Mouse (Mus musculus): ENCODE measurements around the gene Trip6. TPM values are rescaled to one million over a fixed set of nuclear protein-coding genes. Genes with fewer than 3 reads are reported as not detected.
"Not testable (repeated sequence)": the region's sequence is repeated elsewhere in the genome, so short reads cannot be mapped to it uniquely, and the experiment has no call there.

The Trip6 gene
- polyA plus RNA-seq, 1 experiment, result 22.2 TPM

DNA sequence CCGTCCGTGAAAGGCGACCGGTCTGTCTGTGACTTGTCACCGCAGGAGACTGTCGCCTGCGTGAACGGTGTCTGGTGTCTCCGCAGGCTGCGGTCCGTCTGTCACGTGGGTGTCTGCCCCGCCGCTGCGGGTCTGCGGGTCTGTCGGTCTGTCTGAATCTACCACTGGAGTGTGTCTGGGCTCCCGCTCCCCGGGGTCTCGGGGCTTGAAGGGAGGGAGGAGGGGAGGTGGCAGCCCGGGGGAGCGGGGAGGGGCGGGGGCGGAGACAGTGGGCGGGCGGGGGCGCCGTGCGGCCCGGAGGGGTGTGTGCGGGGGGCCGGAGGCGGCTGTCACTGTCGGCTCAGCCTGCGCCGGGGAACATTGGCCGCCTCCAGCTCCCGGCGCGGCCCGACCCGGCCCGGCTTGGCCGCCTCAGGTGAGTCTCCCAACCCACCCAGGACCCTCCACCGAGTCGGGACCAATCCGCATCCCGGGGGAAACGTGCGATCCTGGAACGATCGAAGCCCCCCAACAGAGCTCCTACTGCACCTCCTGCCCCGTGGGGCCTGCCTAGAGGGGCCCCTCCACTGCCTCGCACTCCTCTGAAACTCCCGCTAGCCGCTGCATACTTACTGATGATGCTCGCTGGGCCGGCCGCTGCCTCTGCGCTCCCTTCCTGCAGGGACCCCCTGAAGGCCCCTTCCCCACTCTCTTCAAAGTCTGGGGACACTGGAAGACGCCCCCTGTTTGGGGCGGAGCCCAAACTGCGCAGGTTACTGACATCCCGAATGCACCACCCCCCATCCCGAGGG lies 26.1 kb downstream of the Trip6 start:
- Histone ChIP-seq H3K9ac (ENCODE audit: low read depth, poor library complexity, severe bottlenecking) (peak overlapping the region; percentile 10; the same call in 1 of the 2 replicates), H3K4me1 (ENCODE audit: control insufficient read depth, insufficient read depth, low read length) (no peaks in the 10 kb centered on the region), H3K4me3 (ENCODE audit: low read depth, low read length) (peak overlapping the region; percentile 47), H3K27ac (ENCODE audit: insufficient read depth, low read length) (no peak overlapping the region), H3K27me3 (ENCODE audit: control insufficient read depth, insufficient read depth, low read length, poor library complexity, severe bottlenecking) (peaks cover 9% of the 10 kb centered on the region; the same call in 1 of the 2 replicates), H3K36me3 (ENCODE audit: control insufficient read depth, insufficient read depth, low read length, poor library complexity, severe bottlenecking) (no peaks in the 10 kb centered on the region), H3K9me3 (replicated peaks; ENCODE audit: control insufficient read depth, insufficient read depth, low read length, poor library complexity, severe bottlenecking) (no peaks in the 10 kb centered on the region)
- TF ChIP-seq POLR2A (IDR thresholded peaks at IDR 0.05; ENCODE audit: insufficient read depth, low read length), result no peak
- TF ChIP-seq CTCF (IDR thresholded peaks at IDR 0.05; ENCODE audit: low read depth, low read length), result no peak
- TF ChIP-seq EP300 (IDR thresholded peaks at IDR 0.05; ENCODE audit: insufficient read depth, low read depth, low read length), result no peak

GRCm38 (mm10) chr5:137287032-137287952 lies 26.9 kb downstream of the Trip6 start, which contains the start of gene Ache:
Ache (plus strand) TSS chr5:137287519.
- no peaks in the 10 kb centered on the region for H3K36me3 ChIP-seq (ENCODE audit: control insufficient read depth, insufficient read depth, low read length, poor library complexity, severe bottlenecking)
- peak within 1 kb of the TSS; percentile 47 for H3K4me3 ChIP-seq (ENCODE audit: low read depth, low read length)
- no peaks in the 10 kb centered on the region for H3K4me1 ChIP-seq (ENCODE audit: control insufficient read depth, insufficient read depth, low read length)
- TF ChIP-seq POLR2A (IDR thresholded peaks at IDR 0.05; ENCODE audit: insufficient read depth, low read length) (no peak), EP300 (IDR thresholded peaks at IDR 0.05; ENCODE audit: insufficient read depth, low read depth, low read length) (no peak), CTCF (IDR thresholded peaks at IDR 0.05; ENCODE audit: low read depth, low read length) (no peak)
- H3K9ac ChIP-seq (ENCODE audit: low read depth, poor library complexity, severe bottlenecking), result peak within 1 kb of the TSS; percentile 10; the same call in 1 of the 2 replicates
- no peak within 1 kb of the TSS for H3K27ac ChIP-seq (ENCODE audit: insufficient read depth, low read length)
- peaks cover 9% of the 10 kb centered on the region; the same call in 1 of the 2 replicates for H3K27me3 ChIP-seq (ENCODE audit: control insufficient read depth, insufficient read depth, low read length, poor library complexity, severe bottlenecking)
- H3K9me3 ChIP-seq (replicated peaks; ENCODE audit: control insufficient read depth, insufficient read depth, low read length, poor library complexity, severe bottlenecking), result no peaks in the 10 kb centered on the region

GRCm38 (mm10) chr5:137286655-137287031 lies 27.6 kb downstream of the Trip6 start:
- peaks cover 9% of the 10 kb centered on the region; the same call in 1 of the 2 replicates for H3K27me3 ChIP-seq (ENCODE audit: control insufficient read depth, insufficient read depth, low read length, poor library complexity, severe bottlenecking)
- H3K9ac ChIP-seq (ENCODE audit: low read depth, poor library complexity, severe bottlenecking), result no peak overlapping the region
- no peaks in the 10 kb centered on the region for H3K9me3 ChIP-seq (replicated peaks; ENCODE audit: control insufficient read depth, insufficient read depth, low read length, poor library complexity, severe bottlenecking)
- no peak overlapping the region for H3K27ac ChIP-seq (ENCODE audit: insufficient read depth, low read length)
- no peaks in the 10 kb centered on the region for H3K4me1 ChIP-seq (ENCODE audit: control insufficient read depth, insufficient read depth, low read length)
- H3K4me3 ChIP-seq (ENCODE audit: low read depth, low read length), result peak overlapping the region; percentile 29
- TF ChIP-seq POLR2A (IDR thresholded peaks at IDR 0.05; ENCODE audit: insufficient read depth, low read length) (no peak), EP300 (IDR thresholded peaks at IDR 0.05; ENCODE audit: insufficient read depth, low read depth, low read length) (0 out of 2 replicates have a peak, but pooled peaks have one; percentile 15), CTCF (IDR thresholded peaks at IDR 0.05; ENCODE audit: low read depth, low read length) (peak; percentile 92)
- no peaks in the 10 kb centered on the region for H3K36me3 ChIP-seq (ENCODE audit: control insufficient read depth, insufficient read depth, low read length, poor library complexity, severe bottlenecking)

- no peaks in the 10 kb centered on the region for H3K36me3 ChIP-seq (ENCODE audit: control insufficient read depth, insufficient read depth, low read length, poor library complexity, severe bottlenecking)
- no peak overlapping the region for H3K4me3 ChIP-seq (ENCODE audit: low read depth, low read length)
- H3K9ac ChIP-seq (ENCODE audit: low read depth, poor library complexity, severe bottlenecking), result no peak overlapping the region
- TF ChIP-seq POLR2A (IDR thresholded peaks at IDR 0.05; ENCODE audit: insufficient read depth, low read length) (no peak), EP300 (IDR thresholded peaks at IDR 0.05; ENCODE audit: insufficient read depth, low read depth, low read length) (no peak), CTCF (IDR thresholded peaks at IDR 0.05; ENCODE audit: low read depth, low read length) (no peak)
- no peak overlapping the region for H3K27ac ChIP-seq (ENCODE audit: insufficient read depth, low read length)
- H3K9me3 ChIP-seq (replicated peaks; ENCODE audit: control insufficient read depth, insufficient read depth, low read length, poor library complexity, severe bottlenecking), result no peaks in the 10 kb centered on the region
- no peaks in the 10 kb centered on the region for H3K4me1 ChIP-seq (ENCODE audit: control insufficient read depth, insufficient read depth, low read length)
- peaks cover 9% of the 10 kb centered on the region; the same call in 1 of the 2 replicates for H3K27me3 ChIP-seq (ENCODE audit: control insufficient read depth, insufficient read depth, low read length, poor library complexity, severe bottlenecking)
These were observed 28.2 kb downstream of the Trip6 start for GRCm38 (mm10) chr5:137285986-137286385.

DNA sequence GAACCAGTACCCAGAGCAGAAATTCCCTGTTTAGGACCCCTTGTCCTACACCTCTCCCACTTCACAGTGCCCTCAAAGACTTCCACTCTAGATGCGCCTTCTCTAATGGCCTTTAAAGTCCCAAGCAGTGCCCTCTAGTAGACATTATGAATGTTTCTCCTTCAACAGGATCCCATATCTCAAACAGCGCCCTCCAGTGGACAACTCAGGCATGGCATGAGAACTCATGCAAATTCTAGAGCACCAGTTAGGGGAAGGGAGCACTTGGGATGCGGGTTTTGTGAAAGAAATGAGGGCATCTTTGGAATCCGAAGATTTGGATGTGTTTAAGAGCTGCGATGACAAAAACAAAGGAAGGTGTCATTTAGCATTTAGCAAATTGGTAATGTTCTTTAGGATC lies 29.2 kb downstream of the Trip6 start:
- Histone ChIP-seq H3K36me3 (ENCODE audit: control insufficient read depth, insufficient read depth, low read length, poor library complexity, severe bottlenecking) (no peaks in the 10 kb centered on the region), H3K4me1 (ENCODE audit: control insufficient read depth, insufficient read depth, low read length) (no peaks in the 10 kb centered on the region), H3K27ac (ENCODE audit: insufficient read depth, low read length) (no peak overlapping the region), H3K9ac (ENCODE audit: low read depth, poor library complexity, severe bottlenecking) (no peak overlapping the region), H3K27me3 (ENCODE audit: control insufficient read depth, insufficient read depth, low read length, poor library complexity, severe bottlenecking) (peaks cover 9% of the 10 kb centered on the region; the same call in 1 of the 2 replicates), H3K9me3 (replicated peaks; ENCODE audit: control insufficient read depth, insufficient read depth, low read length, poor library complexity, severe bottlenecking) (no peaks in the 10 kb centered on the region), H3K4me3 (ENCODE audit: low read depth, low read length) (no peak overlapping the region)
- TF ChIP-seq EP300 (IDR thresholded peaks at IDR 0.05; ENCODE audit: insufficient read depth, low read depth, low read length), result no peak
- peak; percentile 36 for TF ChIP-seq CTCF (IDR thresholded peaks at IDR 0.05; ENCODE audit: low read depth, low read length)
- TF ChIP-seq POLR2A (IDR thresholded peaks at IDR 0.05; ENCODE audit: insufficient read depth, low read length), result no peak

GRCm38 (mm10) chr5:137284411-137284810 lies 29.8 kb downstream of the Trip6 start:
- not testable (repeated sequence) for H3K36me3 ChIP-seq (ENCODE audit: control insufficient read depth, insufficient read depth, low read length, poor library complexity, severe bottlenecking); H3K9me3 ChIP-seq (replicated peaks; ENCODE audit: control insufficient read depth, insufficient read depth, low read length, poor library complexity, severe bottlenecking); H3K27ac ChIP-seq (ENCODE audit: insufficient read depth, low read length); H3K9ac ChIP-seq (ENCODE audit: low read depth, poor library complexity, severe bottlenecking); H3K4me3 ChIP-seq (ENCODE audit: low read depth, low read length); H3K27me3 ChIP-seq (ENCODE audit: control insufficient read depth, insufficient read depth, low read length, poor library complexity, severe bottlenecking); H3K4me1 ChIP-seq (ENCODE audit: control insufficient read depth, insufficient read depth, low read length)
